Mouse (Mus musculus) cortical plate, adult 2 months (tissue): ENCODE data around the gene Nlgn2.

Source experiments
- CTCF ChIP-seq: fragments of 200-500 bp; IDR thresholded peaks from 2 replicates; pipeline ENCODE4 v1.5.1; 2011; ENCODE audit warnings: mild to moderate bottlenecking, control low read depth, low read length; ENCODE audit not compliant: insufficient read depth; ENCODE audit errors: extremely low read depth
- POLR2A ChIP-seq: fragments of 200-500 bp; IDR thresholded peaks from 2 replicates; pipeline ENCODE4 v1.6.1; 2011; ENCODE audit warnings: mild to moderate bottlenecking, low read length, control low read depth; ENCODE audit not compliant: insufficient read depth; ENCODE audit errors: extremely low read depth

DNA sequence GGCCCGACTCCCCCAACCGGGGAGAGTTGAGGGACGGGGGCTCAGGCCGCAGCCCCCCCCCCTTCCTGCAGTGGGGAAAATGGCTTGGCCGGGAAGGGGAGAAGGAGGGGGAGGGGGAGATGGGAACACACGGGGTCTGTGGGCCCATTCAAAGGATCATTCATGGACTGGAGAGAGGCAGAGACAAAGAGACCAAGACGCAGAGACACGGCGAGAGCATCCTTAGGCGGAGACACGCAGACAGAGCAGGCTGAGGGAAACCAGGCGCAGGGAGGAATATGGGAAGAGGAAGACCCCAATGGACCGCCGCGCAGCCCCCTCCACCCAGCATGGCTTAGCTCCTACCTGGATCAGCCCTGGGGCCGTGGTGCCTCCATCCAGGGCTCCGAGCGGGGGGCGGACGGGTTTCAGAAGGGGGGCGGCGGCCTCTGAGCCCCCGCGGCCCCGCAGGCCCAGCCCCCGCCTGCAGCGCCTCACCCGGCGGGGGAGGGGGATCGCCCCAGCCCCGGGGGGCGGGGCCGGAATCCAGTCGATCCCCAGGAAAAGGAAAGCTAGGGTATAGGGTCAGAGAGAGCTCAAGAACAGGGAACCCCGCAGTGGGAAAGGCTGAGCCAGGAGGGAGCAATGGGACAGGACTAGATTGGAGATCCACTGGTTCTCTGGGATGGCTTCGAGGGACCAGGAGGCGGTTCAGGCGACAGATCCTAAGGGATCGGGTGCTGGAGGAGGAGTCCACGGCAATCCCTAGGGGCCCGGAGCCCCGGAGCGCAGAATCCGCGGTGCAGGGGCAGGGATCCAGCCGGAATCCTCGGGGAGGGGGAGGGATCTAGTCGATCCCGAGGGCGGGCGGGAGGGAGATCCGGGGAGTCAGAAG lies 644 bp downstream of the Nlgn2 start:
- TF ChIP-seq CTCF = no peak
- no peak for TF ChIP-seq POLR2A
